Mouse (Mus musculus) central nervous system, embryonic 14 days (tissue): ENCODE data around the gene Gm6993. TPM values are rescaled to one million over a fixed set of nuclear protein-coding genes. Genes with fewer than 3 reads are reported as not detected.

Source experiments
- polyA plus RNA-seq: library from polyadenylated mRNA; depleted of rRNA; stranded (reverse); fragments of >200 nt; gene quantifications from 2 replicates; pipeline ENCODE4 v1.2.3, GENCODE M21; 2012; rRNA removed

The Gm6993 gene
- not detected in 2 replicates for polyA plus RNA-seq

DNA sequence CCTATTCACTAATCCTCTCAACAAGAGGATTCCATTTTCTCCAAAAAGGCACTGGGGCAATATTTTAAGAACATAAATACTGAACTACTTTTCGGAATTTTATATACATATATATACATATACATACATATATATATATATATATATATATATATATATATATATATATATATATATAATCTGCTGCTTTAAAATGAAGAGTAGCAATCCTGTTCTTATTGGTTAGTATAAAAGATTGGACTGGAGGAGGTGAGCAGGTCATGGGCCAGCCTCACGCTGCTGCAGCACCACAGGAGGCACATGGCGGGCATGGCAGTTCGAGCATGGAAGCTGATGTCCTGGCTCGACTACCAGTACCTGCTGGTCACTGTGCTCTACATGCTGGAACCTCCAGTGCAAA is at the start of gene Gm6993:
Gene Gm6993 (plus strand): TSS at position 301 of the 400 bp plus-strand sequence.

DNA sequence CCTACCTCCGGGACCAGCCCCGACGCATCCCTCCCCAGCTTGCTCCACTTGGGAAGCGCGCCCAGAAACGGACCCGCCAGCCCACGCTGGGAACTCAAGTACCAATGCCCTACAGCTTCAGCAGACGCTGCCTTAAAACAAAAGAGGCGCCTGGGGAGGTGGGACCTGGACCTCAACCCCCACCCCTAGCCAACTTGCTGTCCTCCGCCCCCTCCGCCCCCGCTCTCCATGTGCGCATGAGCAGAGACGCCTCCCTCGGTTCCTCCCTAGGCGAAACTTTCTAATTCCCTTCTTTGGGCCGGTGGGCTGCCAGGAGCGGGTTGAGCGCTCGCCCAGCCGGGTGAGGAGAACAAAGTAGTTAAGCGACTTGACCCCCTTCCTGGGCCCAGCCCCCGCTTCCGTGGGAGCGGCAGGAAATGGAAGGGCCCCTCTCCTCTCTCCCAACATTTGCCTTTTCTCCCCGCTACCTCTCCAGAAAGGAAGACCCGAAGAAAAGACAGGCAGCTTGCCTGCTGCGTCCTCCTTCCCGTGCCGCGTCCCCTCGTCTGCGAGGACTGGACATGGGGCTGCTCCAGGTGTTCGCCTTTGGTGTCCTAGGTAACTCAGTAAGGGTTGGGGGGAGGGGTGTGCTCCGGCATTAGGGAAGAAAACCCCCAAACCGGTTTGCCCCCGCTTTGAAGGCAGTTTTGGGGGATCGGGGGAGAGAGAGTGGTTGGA is 24.6 kb downstream of the Gm6993 start, which contains the start of gene Lamb1:
Gene Lamb1 (plus strand): TSS at position 230 of the 717 bp plus-strand sequence.

Other genes starting within 250 kb of the Gm6993 start
- 0.10 TPM in 1 of 2 replicates, not detected in the other for gene Fam110c, start 166.9 kb upstream of the Gm6993 start, polyA plus RNA-seq
- gene Lamb1, start 24.5 kb downstream of the Gm6993 start, polyA plus RNA-seq: 20.7 and 34.4 TPM in 2 replicates
- gene Dld, start 110.7 kb downstream of the Gm6993 start, polyA plus RNA-seq: 70.4 and 76.6 TPM in 2 replicates
- gene Slc26a3, start 150.1 kb downstream of the Gm6993 start, polyA plus RNA-seq: 0.06 TPM in 2 replicates